Mouse (Mus musculus) kidney, postnatal 0 days (tissue): ENCODE data around the gene Serbp1. TPM values are rescaled to one million over a fixed set of nuclear protein-coding genes. Genes with fewer than 3 reads are reported as not detected.

Experiments used
- ATAC-seq: fragments of 200-750 bp; cut with Nextera tagmentation; replicated peaks from 2 replicates; pipeline ENCODE4 v1.8.0; 2017; ENCODE audit warnings: low read depth, moderate number of reproducible peaks, moderate TSS enrichment, moderate library complexity; ENCODE audit not compliant: low FRiP score
- DNase-seq: peaks from one replicate; pipeline ENCODE4 v3.0.0-alpha.2; 2016; ENCODE audit warnings: low spot score
- H3K27ac ChIP-seq: fragments of 300-500 bp; sonication (generic); 2 replicates; pipeline ENCODE4 v1.5.1; 2014; ENCODE audit warnings: mild to moderate bottlenecking
- H3K27me3 ChIP-seq: fragments of 300-500 bp; sonication (generic); 2 replicates; pipeline ENCODE4 v1.6.1; 2014; ENCODE audit warnings: low read length, mixed read lengths; ENCODE audit not compliant: insufficient read depth
- H3K36me3 ChIP-seq: fragments of 300-500 bp; sonication (generic); 2 replicates; pipeline ENCODE4 v1.6.1; 2014; ENCODE audit warnings: low read length, mixed read lengths; ENCODE audit not compliant: insufficient read depth
- H3K4me1 ChIP-seq: fragments of 300-500 bp; sonication (generic); replicated peaks from 2 replicates; pipeline ENCODE4 v1.6.1; 2014; ENCODE audit warnings: antibody characterized with exemption, low read length, mixed read lengths; ENCODE audit not compliant: insufficient read depth
- H3K4me2 ChIP-seq: fragments of 300-500 bp; sonication (generic); 2 replicates; pipeline ENCODE4 v1.6.1; 2014; ENCODE audit warnings: mild to moderate bottlenecking, low read length, moderate library complexity, mixed read lengths
- H3K4me3 ChIP-seq: fragments of 300-500 bp; sonication (generic); replicated peaks from 2 replicates; pipeline ENCODE4 v1.5.1; 2014; ENCODE audit warnings: low read depth, low read length
- H3K9ac ChIP-seq: fragments of 300-500 bp; sonication (generic); 2 replicates; pipeline ENCODE4 v1.6.1; 2014; ENCODE audit warnings: low read depth, low read length
- H3K9me3 ChIP-seq: fragments of 300-500 bp; sonication (generic); replicated peaks from 2 replicates; pipeline ENCODE4 v1.6.1; 2016; ENCODE audit warnings: low read length, inconsistent platforms, mixed read lengths
- CTCF ChIP-seq: IDR thresholded peaks from 2 replicates; pipeline ENCODE4 v1.5.1; 2016; ENCODE audit warnings: antibody characterized with exemption, low read depth, mild to moderate bottlenecking, moderate library complexity
- WGBS: fragments of 180-500 bp; shearing (Covaris S2); extraction: QIAGEN DNeasy Blood & Tissue Kit; methylation state at CpG from one replicate; pipeline ENCODE4 v1.1.7; 2014; 5-methylcytosine and 5-hydroxymethylcytosine counted together
- polyA plus RNA-seq: library from polyadenylated mRNA; unstranded; fragments of >200 nt; fragmentation: Nextera tagmentation; extraction: Ambion mirVana; gene quantifications from 2 replicates; pipeline ENCODE4 v1.2.1, GENCODE M21; 2015

Serbp1 gene
- polyA plus RNA-seq, 1 experiment from 2014 or later, result 371 TPM

- Histone ChIP-seq H3K36me3 (no peaks in the 10 kb centered on the region), H3K4me2 (no peak overlapping the region), H3K9ac (no peak overlapping the region), H3K27me3 (no peaks in the 10 kb centered on the region), H3K9me3 (no peaks in the 10 kb centered on the region), H3K4me3 (no peak overlapping the region), H3K27ac (no peak overlapping the region), H3K4me1 (no peaks in the 10 kb centered on the region)
- DNase-seq, result no peak
- no peak for ATAC-seq
- WGBS, result 90% methylated on average over 5 of the region's 5 CpGs
- TF ChIP-seq CTCF, result no peak
Observed at GRCm38 (mm10) chr6:67244451-67244850, 6.5 kb downstream of the Serbp1 start.

- Histone ChIP-seq H3K27me3 (no peaks in the 10 kb centered on the region), H3K36me3 (no peaks in the 10 kb centered on the region), H3K4me1 (no peaks in the 10 kb centered on the region), H3K4me2 (no peak overlapping the region), H3K9me3 (no peaks in the 10 kb centered on the region), H3K27ac (no peak overlapping the region), H3K4me3 (no peak overlapping the region), H3K9ac (no peak overlapping the region)
- DNase-seq (no peak), ATAC-seq (no peak)
- 85% methylated on average over 4 of the region's 4 CpGs for WGBS
- no peak for TF ChIP-seq CTCF
Observed at GRCm38 (mm10) chr6:67251095-67251494, 13.1 kb downstream of the Serbp1 start.

DNA sequence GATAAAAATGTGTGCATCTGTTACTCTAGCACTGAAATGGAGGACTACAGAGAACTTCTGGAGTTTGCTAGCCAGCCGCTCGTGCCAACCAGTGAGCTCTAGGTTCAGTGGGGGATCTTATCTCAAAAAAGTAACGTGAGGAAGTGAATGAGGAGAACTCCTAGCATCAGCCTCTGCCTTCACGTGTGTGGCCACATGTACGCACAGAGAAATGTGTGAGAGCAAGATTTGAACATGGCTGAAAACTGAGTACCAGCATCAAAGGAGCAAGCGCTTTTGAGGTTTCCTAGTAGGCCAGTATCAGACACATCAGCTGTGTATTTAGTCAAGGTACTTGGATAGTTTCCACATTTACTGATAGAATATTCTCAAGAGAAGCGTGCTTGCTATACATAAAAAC, 27.0 kb downstream of the Serbp1 start:
- no peak for TF ChIP-seq CTCF
- Histone ChIP-seq H3K4me2 (no peak overlapping the region), H3K4me3 (no peak overlapping the region), H3K9ac (no peak overlapping the region), H3K27ac (no peak overlapping the region), H3K4me1 (peaks cover 3% of the 10 kb centered on the region; the same call in 1 of the 2 replicates), H3K36me3 (no peaks in the 10 kb centered on the region), H3K9me3 (no peaks in the 10 kb centered on the region), H3K27me3 (no peaks in the 10 kb centered on the region)
- ATAC-seq (no peak), DNase-seq (no peak)
- WGBS, result 85% methylated on average over 7 of the region's 7 CpGs

- H3K27ac ChIP-seq, result peak overlapping the region; percentile 84
- H3K4me1 ChIP-seq, result peaks cover 3% of the 10 kb centered on the region; the same call in 1 of the 2 replicates
- WGBS, result under 1% methylated on average over 23 of the region's 23 CpGs
- H3K27me3 ChIP-seq, result no peaks in the 10 kb centered on the region
- H3K4me3 ChIP-seq, result peak overlapping the region; percentile 91
- peak; percentile 65 for DNase-seq
- H3K36me3 ChIP-seq, result no peaks in the 10 kb centered on the region
- peak overlapping the region; percentile 76 for H3K4me2 ChIP-seq
- TF ChIP-seq CTCF, result no peak
- ATAC-seq, result peak; percentile 67; the same call in 1 of the 2 replicates
- H3K9me3 ChIP-seq, result no peaks in the 10 kb centered on the region
- H3K9ac ChIP-seq, result peak overlapping the region; percentile 56
Observed at GRCm38 (mm10) chr6:67266159-67266657, 28.2 kb downstream of the Serbp1 start.

DNA sequence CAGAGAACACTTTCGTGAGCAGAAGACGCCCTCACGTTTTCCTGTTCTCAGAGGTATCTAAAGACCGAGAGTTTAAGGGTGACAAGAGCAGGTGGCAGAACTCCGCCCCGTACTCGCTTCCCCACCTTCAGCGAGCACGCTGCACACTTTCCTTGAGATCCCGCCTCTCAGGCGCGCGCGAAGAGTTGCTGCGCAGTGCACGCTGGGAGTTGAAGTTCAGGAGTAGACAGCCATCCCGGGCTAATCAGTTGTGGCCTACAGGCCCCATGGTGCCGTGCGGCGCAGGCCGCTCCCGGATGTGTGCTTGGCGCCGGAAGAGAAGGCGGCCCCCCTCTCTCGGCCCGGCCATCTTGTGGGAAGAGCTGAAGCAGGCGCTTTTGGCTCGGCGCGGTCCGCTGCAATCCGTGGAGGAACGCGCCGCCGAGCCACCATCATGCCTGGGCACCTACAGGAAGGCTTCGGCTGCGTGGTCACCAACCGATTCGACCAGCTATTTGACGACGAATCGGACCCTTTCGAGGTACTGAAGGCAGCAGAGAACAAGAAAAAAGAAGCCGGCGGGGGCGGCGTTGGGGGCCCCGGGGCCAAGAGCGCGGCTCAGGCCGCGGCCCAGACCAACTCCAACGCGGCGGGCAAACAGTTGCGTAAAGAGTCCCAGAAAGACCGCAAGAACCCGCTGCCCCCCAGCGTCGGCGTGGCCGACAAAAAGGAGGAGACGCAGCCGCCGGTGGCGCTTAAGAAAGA, 28.9 kb downstream of the Serbp1 start:
- Histone ChIP-seq H3K36me3 (no peaks in the 10 kb centered on the region; the same call in 1 of the 2 replicates), H3K9ac (peak overlapping the region; percentile 97)
- WGBS, result under 1% methylated on average over 68 of the region's 68 CpGs

DNA sequence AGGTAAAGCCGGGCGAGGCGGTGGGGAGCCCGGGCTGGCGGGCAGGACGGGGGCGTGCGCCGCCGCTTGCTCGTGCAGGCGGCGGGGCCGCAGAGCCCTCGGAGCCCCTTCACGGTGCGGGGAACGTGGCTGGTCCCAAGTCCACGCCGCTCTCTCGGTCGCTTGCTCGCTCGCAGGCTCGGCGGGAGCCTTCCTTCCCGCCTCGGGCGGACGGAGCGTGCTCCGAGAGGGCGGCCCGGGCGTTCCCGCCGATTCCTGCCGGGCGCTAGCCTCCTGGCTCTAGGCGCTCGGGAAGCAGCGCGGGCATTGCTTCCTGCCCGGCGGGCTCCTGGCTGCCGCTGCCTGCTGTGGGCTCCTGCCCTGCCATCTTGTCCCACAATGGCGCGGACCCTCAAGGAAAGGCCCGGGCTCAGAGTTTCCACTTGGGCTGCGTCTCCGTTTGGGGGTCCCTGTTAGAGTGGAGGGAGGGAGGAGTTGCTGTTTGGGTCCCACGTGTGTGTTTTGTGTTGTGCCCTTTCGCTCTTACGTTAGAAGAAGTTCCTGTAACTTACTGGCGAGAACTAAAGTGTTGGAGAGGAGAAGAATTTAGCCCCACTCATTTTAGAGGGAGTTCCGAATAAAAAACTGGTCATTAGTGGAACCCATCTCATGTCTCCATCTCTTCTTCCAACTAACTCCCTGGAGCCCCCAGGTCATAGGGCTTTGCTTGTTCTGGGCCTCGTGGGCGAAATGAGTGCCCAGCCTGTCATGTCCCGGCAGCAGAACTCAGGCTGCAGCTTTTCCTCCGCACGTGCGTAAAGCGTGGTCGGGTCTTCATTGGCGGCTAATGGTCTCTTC, 29.6 kb downstream of the Serbp1 start:
- peaks cover 3% of the 10 kb centered on the region; the same call in 1 of the 2 replicates for H3K4me1 ChIP-seq
- H3K9ac ChIP-seq, result peak overlapping the region; percentile 97
- peak overlapping the region; percentile 84 for H3K27ac ChIP-seq
- peaks cover 2% of the 10 kb centered on the region; the same call in 1 of the 2 replicates for H3K36me3 ChIP-seq
- ATAC-seq (peak; percentile 29), DNase-seq (peak; percentile 56)
- peak overlapping the region; percentile 72 for H3K4me2 ChIP-seq
- peak overlapping the region; percentile 91 for H3K4me3 ChIP-seq
- no peaks in the 10 kb centered on the region for H3K27me3 ChIP-seq
- no peak for TF ChIP-seq CTCF
- under 1% methylated on average over 65 of the region's 65 CpGs for WGBS
- no peaks in the 10 kb centered on the region for H3K9me3 ChIP-seq

More for the DNA sequence above, 28.9 kb downstream of the Serbp1 start:
- Histone ChIP-seq H3K4me1 (peaks cover 3% of the 10 kb centered on the region; the same call in 1 of the 2 replicates), H3K4me2 (peak overlapping the region; percentile 76), H3K27ac (peak overlapping the region; percentile 84), H3K4me3 (peak overlapping the region; percentile 91), H3K9me3 (no peaks in the 10 kb centered on the region), H3K27me3 (no peaks in the 10 kb centered on the region)
- no peak for TF ChIP-seq CTCF
- ATAC-seq (peak; percentile 100), DNase-seq (peak; percentile 99)
